Mouse (Mus musculus) midbrain, embryonic 14.5 days (tissue): ENCODE results near the gene Cdan1. TPM values are rescaled to one million over a fixed set of nuclear protein-coding genes. Genes with fewer than 3 reads are reported as not detected.
A peak's percentile ranks its signal among the peaks of the same experiment; 100 is the strongest.

Experiments
- ATAC-seq: fragments of 200-750 bp; cut with Nextera tagmentation; 2 replicates; pipeline ENCODE4 v1.8.0; 2017; ENCODE audit warnings: moderate number of reproducible peaks, moderate library complexity; ENCODE audit not compliant: low FRiP score, low TSS enrichment
- DNase-seq: peaks from one replicate; pipeline ENCODE4 v3.0.0-alpha.2; 2015
- H3K27ac ChIP-seq: fragments of 300-500 bp; sonication (generic); replicated peaks from 2 replicates; pipeline ENCODE4 v1.5.1; 2014; ENCODE audit warnings: mild to moderate bottlenecking, low read depth, low read length, moderate library complexity
- H3K27me3 ChIP-seq: fragments of 300-500 bp; sonication (generic); 2 replicates; pipeline ENCODE4 v1.6.1; 2014; ENCODE audit warnings: low read length, control low read depth, mixed read lengths; ENCODE audit not compliant: control insufficient read depth, insufficient read depth
- H3K36me3 ChIP-seq: fragments of 300-500 bp; sonication (generic); 2 replicates; pipeline ENCODE4 v1.6.1; 2014; ENCODE audit warnings: low read length, control low read depth; ENCODE audit not compliant: control insufficient read depth, insufficient read depth
- H3K4me1 ChIP-seq: fragments of 300-500 bp; sonication (generic); 2 replicates; pipeline ENCODE4 v1.6.1; 2014; ENCODE audit warnings: mild to moderate bottlenecking, antibody characterized with exemption, low read length, control low read depth; ENCODE audit not compliant: control insufficient read depth, insufficient read depth
- H3K4me2 ChIP-seq: fragments of 300-500 bp; sonication (generic); 2 replicates; pipeline ENCODE4 v1.6.1; 2014; ENCODE audit warnings: mild to moderate bottlenecking, low read length, moderate library complexity
- H3K4me3 ChIP-seq: fragments of 300-500 bp; sonication (generic); replicated peaks from 2 replicates; pipeline ENCODE4 v1.5.1; 2014; ENCODE audit warnings: low read depth, low read length
- H3K9ac ChIP-seq: fragments of 300-500 bp; sonication (generic); replicated peaks from 2 replicates; pipeline ENCODE4 v1.6.1; 2014; ENCODE audit warnings: mild to moderate bottlenecking, low read length, moderate library complexity
- H3K9me3 ChIP-seq: fragments of 300-500 bp; sonication (generic); 2 replicates; pipeline ENCODE4 v1.6.1; 2016; ENCODE audit warnings: low read length, control low read depth, mixed read lengths; ENCODE audit not compliant: control insufficient read depth
- WGBS: fragments of 180-500 bp; shearing (Covaris S2); extraction: QIAGEN DNeasy Blood & Tissue Kit; methylation state at CpG from one replicate; pipeline ENCODE4 v1.1.7; 2014; 5-methylcytosine and 5-hydroxymethylcytosine counted together
- polyA plus RNA-seq: library from polyadenylated mRNA; unstranded; fragments of >200 nt; fragmentation: Nextera tagmentation; extraction: Ambion mirVana; gene quantifications from 2 replicates; pipeline ENCODE4 v1.2.1, GENCODE M21; 2014

Gene Cdan1
- polyA plus RNA-seq, 1 experiment from 2014 or later = 7.6 TPM

- no peaks in the 10 kb centered on the region for H3K27me3 ChIP-seq
- H3K27ac ChIP-seq = no peak overlapping the region
- H3K9me3 ChIP-seq = no peaks in the 10 kb centered on the region
- H3K9ac ChIP-seq = no peak overlapping the region
- peaks cover 49% of the 10 kb centered on the region for H3K36me3 ChIP-seq
- no peak overlapping the region for H3K4me3 ChIP-seq
- H3K4me1 ChIP-seq = no peaks in the 10 kb centered on the region
- ATAC-seq = no peak
- 94% methylated on average over 1 of the region's 1 CpGs for WGBS
- no peak for DNase-seq
- no peak overlapping the region for H3K4me2 ChIP-seq
Measured at GRCm38 (mm10) chr2:120860699-120861098, 10.8 kb upstream of the Cdan1 start.

- Histone ChIP-seq H3K9me3 (no peaks in the 10 kb centered on the region), H3K4me3 (no peak overlapping the region), H3K4me2 (no peak overlapping the region), H3K27ac (no peak overlapping the region), H3K9ac (no peak overlapping the region), H3K27me3 (no peaks in the 10 kb centered on the region), H3K4me1 (no peaks in the 10 kb centered on the region), H3K36me3 (peaks cover 30% of the 10 kb centered on the region)
- no peak for DNase-seq
- ATAC-seq = no peak
- WGBS = 91% methylated on average over 3 of the region's 3 CpGs
Measured at GRCm38 (mm10) chr2:120858131-120858530, 8.2 kb upstream of the Cdan1 start.

- Histone ChIP-seq H3K36me3 (no peaks in the 10 kb centered on the region), H3K9me3 (no peaks in the 10 kb centered on the region), H3K4me1 (peaks cover 5% of the 10 kb centered on the region), H3K4me2 (no peak overlapping the region), H3K27ac (no peak overlapping the region), H3K4me3 (no peak overlapping the region), H3K27me3 (no peaks in the 10 kb centered on the region), H3K9ac (no peak overlapping the region)
- no peak for DNase-seq
- 80% methylated on average over 3 of the region's 3 CpGs for WGBS
- no peak for ATAC-seq
Measured at GRCm38 (mm10) chr2:120853151-120853550, 3.2 kb upstream of the Cdan1 start.

GRCm38 (mm10) chr2:120852626-120853025 is 2.7 kb upstream of the Cdan1 start:
- Histone ChIP-seq H3K36me3 (no peaks in the 10 kb centered on the region), H3K27ac (no peak overlapping the region), H3K27me3 (no peaks in the 10 kb centered on the region), H3K9me3 (no peaks in the 10 kb centered on the region), H3K9ac (no peak overlapping the region), H3K4me3 (no peak overlapping the region), H3K4me1 (peaks cover 10% of the 10 kb centered on the region), H3K4me2 (no peak overlapping the region)
- WGBS = 60% methylated on average over 1 of the region's 1 CpGs
- DNase-seq (no peak), ATAC-seq (no peak)

- Histone ChIP-seq H3K9ac (peak within 1 kb of the TSS; percentile 86), H3K4me3 (peak within 1 kb of the TSS; percentile 88)
Measured at GRCm38 (mm10) chr2:120850424-120851082, 625 bp upstream of the Cdan1 start, which contains the start of gene Ttbk2. Gene Ttbk2 (minus strand): TSS chr2:120850604.

GRCm38 (mm10) chr2:120845280-120845679 is 4.6 kb downstream of the Cdan1 start:
- H3K36me3 ChIP-seq = no peaks in the 10 kb centered on the region
- H3K4me2 ChIP-seq = no peak overlapping the region
- peaks cover 6% of the 10 kb centered on the region for H3K4me1 ChIP-seq
- H3K9ac ChIP-seq = no peak overlapping the region
- H3K4me3 ChIP-seq = no peak overlapping the region
- H3K27me3 ChIP-seq = no peaks in the 10 kb centered on the region
- ATAC-seq = no peak
- H3K27ac ChIP-seq = no peak overlapping the region
- no peak for DNase-seq
- H3K9me3 ChIP-seq = no peaks in the 10 kb centered on the region
- 100% methylated on average over 1 of the region's 1 CpGs for WGBS

More at GRCm38 (mm10) chr2:120850424-120851082, 625 bp upstream of the Cdan1 start, which contains the start of gene Ttbk2:
- H3K9me3 ChIP-seq = no peaks in the 10 kb centered on the region
- H3K4me1 ChIP-seq = peaks cover 10% of the 10 kb centered on the region
- H3K36me3 ChIP-seq = no peaks in the 10 kb centered on the region
- ATAC-seq = peak; percentile 100
- DNase-seq = peak; percentile 99
- WGBS = under 1% methylated on average over 39 of the region's 39 CpGs
- peak within 1 kb of the TSS; percentile 93 for H3K27ac ChIP-seq
- no peaks in the 10 kb centered on the region for H3K27me3 ChIP-seq
- peak within 1 kb of the TSS; percentile 73 for H3K4me2 ChIP-seq

- no peak overlapping the region for H3K9ac ChIP-seq
- ATAC-seq (no peak), DNase-seq (no peak)
- H3K4me2 ChIP-seq = no peak overlapping the region
- H3K4me3 ChIP-seq = no peak overlapping the region
- 91% methylated on average over 4 of the region's 4 CpGs for WGBS
- H3K4me1 ChIP-seq = peaks cover 6% of the 10 kb centered on the region
- H3K27me3 ChIP-seq = no peaks in the 10 kb centered on the region
- no peak overlapping the region for H3K27ac ChIP-seq
- H3K36me3 ChIP-seq = no peaks in the 10 kb centered on the region
- no peaks in the 10 kb centered on the region for H3K9me3 ChIP-seq
Measured at GRCm38 (mm10) chr2:120843990-120844389, 5.9 kb downstream of the Cdan1 start.

- no peak overlapping the region for H3K9ac ChIP-seq
- H3K4me2 ChIP-seq = no peak overlapping the region
- no peak for DNase-seq
- no peak overlapping the region for H3K4me3 ChIP-seq
- ATAC-seq = no peak
- peaks cover 5% of the 10 kb centered on the region; the same call in 1 of the 2 replicates for H3K9me3 ChIP-seq
- H3K27ac ChIP-seq = no peak overlapping the region
- no peaks in the 10 kb centered on the region for H3K27me3 ChIP-seq
- WGBS = 81% methylated on average over 1 of the region's 1 CpGs
- H3K36me3 ChIP-seq = no peaks in the 10 kb centered on the region
- no peaks in the 10 kb centered on the region for H3K4me1 ChIP-seq
Measured at GRCm38 (mm10) chr2:120841211-120841610, 8.7 kb downstream of the Cdan1 start.

- no peak for DNase-seq
- no peaks in the 10 kb centered on the region for H3K36me3 ChIP-seq
- H3K27ac ChIP-seq = no peak overlapping the region
- H3K4me3 ChIP-seq = no peak overlapping the region
- H3K9ac ChIP-seq = no peak overlapping the region
- no peaks in the 10 kb centered on the region for H3K4me1 ChIP-seq
- no peaks in the 10 kb centered on the region for H3K27me3 ChIP-seq
- no peak for ATAC-seq
- no peak overlapping the region for H3K4me2 ChIP-seq
- peaks cover 10% of the 10 kb centered on the region; the same call in 1 of the 2 replicates for H3K9me3 ChIP-seq
- WGBS = 95% methylated on average over 4 of the region's 4 CpGs
Measured at GRCm38 (mm10) chr2:120835167-120835566, 14.8 kb downstream of the Cdan1 start.
